Mouse (Mus musculus) kidney, adult 2 months (tissue): ENCODE results near the gene Pamr1. TPM values are rescaled to one million over a fixed set of nuclear protein-coding genes. Genes with fewer than 3 reads are reported as not detected.

Experiments
- DNase-seq: peaks from one replicate; pipeline ENCODE4 v3.0.0; 2021
- H3K27ac ChIP-seq: fragments of 200-500 bp; 2 replicates; pipeline ENCODE4 v1.5.1; 2012; ENCODE audit warnings: low read depth, low read length, control low read depth, inconsistent platforms; ENCODE audit not compliant: insufficient read depth
- H3K27me3 ChIP-seq: fragments of 200-500 bp; replicated peaks from 2 replicates; pipeline ENCODE4 v1.6.1; 2012; ENCODE audit warnings: mild to moderate bottlenecking, moderate library complexity, low read length, inconsistent platforms; ENCODE audit not compliant: control insufficient read depth, insufficient read depth
- H3K36me3 ChIP-seq: fragments of 200-500 bp; 2 replicates; pipeline ENCODE4 v1.6.1; 2012; ENCODE audit warnings: mild to moderate bottlenecking, moderate library complexity, low read length, inconsistent platforms; ENCODE audit not compliant: control insufficient read depth, insufficient read depth
- H3K4me1 ChIP-seq: fragments of 200-500 bp; 2 replicates; pipeline ENCODE4 v1.6.1; 2011; ENCODE audit warnings: low read length; ENCODE audit not compliant: control insufficient read depth, insufficient read depth
- H3K4me3 ChIP-seq: fragments of 200-500 bp; 2 replicates; pipeline ENCODE4 v1.5.1; 2011; ENCODE audit warnings: mild to moderate bottlenecking, low read depth, low read length, control low read depth; ENCODE audit not compliant: insufficient read depth
- CTCF ChIP-seq: fragments of 200-500 bp; conservative IDR thresholded peaks from 2 replicates; pipeline ENCODE4 v1.5.1; 2011; ENCODE audit warnings: low read depth, mild to moderate bottlenecking, control low read depth, low read length, moderate library complexity, mixed read lengths; ENCODE audit not compliant: insufficient read depth, insufficient read length
- POLR2A ChIP-seq: fragments of 200-500 bp; IDR thresholded peaks from one replicate; pipeline ENCODE4 v1.6.1; 2011; ENCODE audit warnings: low read depth, low read length, control low read depth
- whole genome bisulfite sequencing: fragments of 180-500 bp; shearing (Covaris S2); methylation state at CpG from one replicate; pipeline ENCODE4 v1.1.7; 2018; 5-methylcytosine and 5-hydroxymethylcytosine counted together
- polyA plus RNA-seq: library from polyadenylated mRNA; depleted of rRNA; stranded (reverse); fragments of >200 nt; gene quantifications from 2 replicates; pipeline ENCODE4 v1.2.3, GENCODE M21; 2012

Gene Pamr1
- polyA plus RNA-seq, 1 experiment: 6.1 TPM

DNA sequence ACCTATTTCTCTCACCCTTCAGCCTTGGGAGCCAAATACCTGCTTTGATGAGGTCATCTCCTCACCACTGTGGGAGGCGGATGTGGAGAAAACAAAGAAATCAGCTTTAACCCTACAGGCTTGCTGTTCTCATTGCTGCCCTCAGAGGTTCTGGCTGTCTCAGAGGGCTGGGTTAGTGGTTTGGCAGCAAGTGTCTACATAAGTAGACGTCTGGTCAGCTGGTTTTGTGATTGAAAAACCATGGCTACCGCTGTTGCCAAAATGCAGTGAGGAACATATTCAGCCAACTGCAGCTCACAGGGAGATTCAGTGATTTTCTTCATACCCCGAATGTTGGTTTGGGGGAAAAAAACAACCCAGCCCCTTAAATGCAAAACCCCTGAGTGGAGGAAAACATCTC, 7.3 kb downstream of the Pamr1 start:
- Histone ChIP-seq H3K4me1 (no peaks in the 10 kb centered on the region; the same call in 1 of the 2 replicates), H3K27ac (no peak overlapping the region), H3K27me3 (no peaks in the 10 kb centered on the region), H3K36me3 (no peaks in the 10 kb centered on the region), H3K4me3 (no peak overlapping the region)
- no peak for DNase-seq
- 79% methylated on average over 4 of the region's 4 CpGs for WGBS
- TF ChIP-seq CTCF: no peak
- TF ChIP-seq POLR2A: no peak

DNA sequence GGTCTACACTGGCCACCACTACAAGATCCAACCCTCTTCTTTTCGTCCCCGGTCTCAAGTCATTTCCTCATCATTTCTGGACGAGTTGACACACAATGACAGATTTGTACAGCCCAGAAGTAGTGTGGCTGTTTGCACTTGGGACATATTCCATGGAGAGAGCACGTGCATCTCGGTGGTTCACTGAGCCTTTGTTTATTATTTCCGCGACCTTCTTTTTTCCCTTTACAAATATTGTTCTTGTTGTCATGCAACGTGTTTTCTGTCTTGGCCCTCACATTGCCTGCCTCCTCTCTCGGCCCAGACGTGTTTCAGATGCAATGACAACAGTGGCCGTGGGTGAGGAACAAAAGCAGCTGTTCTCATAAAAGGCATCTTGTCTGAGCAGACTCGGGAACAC, 9.2 kb downstream of the Pamr1 start:
- H3K4me3 ChIP-seq: no peak overlapping the region
- no peaks in the 10 kb centered on the region for H3K36me3 ChIP-seq
- no peak for DNase-seq
- no peaks in the 10 kb centered on the region for H3K27me3 ChIP-seq
- TF ChIP-seq POLR2A (no peak), CTCF (no peak)
- H3K27ac ChIP-seq: no peak overlapping the region
- no peaks in the 10 kb centered on the region for H3K4me1 ChIP-seq
- 82% methylated on average over 12 of the region's 12 CpGs for WGBS

DNA sequence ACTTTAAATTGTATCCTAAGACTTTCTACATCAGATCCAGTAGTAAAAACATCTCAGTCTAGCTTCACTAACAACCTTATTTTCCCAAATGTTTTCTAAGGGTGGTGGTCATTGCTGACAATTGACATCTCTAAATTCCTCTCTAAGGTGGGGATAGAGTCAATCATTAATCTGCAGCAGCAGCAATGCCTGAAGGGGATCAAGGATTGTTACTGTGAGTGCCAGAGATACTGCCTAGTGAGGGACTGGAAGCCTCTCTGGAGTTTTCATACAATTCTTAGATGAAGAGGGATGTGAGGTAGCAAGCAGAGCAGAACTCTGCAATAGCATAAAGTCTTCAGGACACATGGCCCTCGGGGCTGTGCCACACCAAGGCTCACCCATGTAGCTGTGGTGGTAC, 14.0 kb downstream of the Pamr1 start:
- WGBS: 60% methylated on average over 1 of the region's 1 CpGs
- Histone ChIP-seq H3K36me3 (no peaks in the 10 kb centered on the region), H3K4me1 (no peaks in the 10 kb centered on the region), H3K27ac (no peak overlapping the region), H3K27me3 (no peaks in the 10 kb centered on the region), H3K4me3 (no peak overlapping the region)
- no peak for DNase-seq
- TF ChIP-seq POLR2A (no peak), CTCF (no peak)

DNA sequence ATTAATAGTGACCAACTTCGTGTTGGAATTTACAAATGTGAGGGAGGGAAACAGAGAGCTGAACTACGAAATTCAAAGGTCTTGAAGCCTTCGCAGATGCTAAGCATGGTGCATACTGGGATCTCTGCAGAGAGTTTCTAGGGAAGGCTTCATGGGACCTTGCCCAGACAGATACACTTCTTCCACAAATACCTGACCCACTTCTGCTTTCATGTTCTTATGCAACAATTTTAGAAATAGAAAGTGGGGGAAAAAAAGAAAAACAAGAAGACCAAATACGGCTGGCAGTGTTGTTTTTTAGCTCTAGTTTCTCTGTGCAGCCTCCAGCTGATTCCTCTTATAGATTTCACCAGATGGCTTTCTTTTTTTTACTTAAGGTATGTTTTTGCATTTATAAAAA, 29.4 kb downstream of the Pamr1 start:
- no peaks in the 10 kb centered on the region for H3K36me3 ChIP-seq

DNA sequence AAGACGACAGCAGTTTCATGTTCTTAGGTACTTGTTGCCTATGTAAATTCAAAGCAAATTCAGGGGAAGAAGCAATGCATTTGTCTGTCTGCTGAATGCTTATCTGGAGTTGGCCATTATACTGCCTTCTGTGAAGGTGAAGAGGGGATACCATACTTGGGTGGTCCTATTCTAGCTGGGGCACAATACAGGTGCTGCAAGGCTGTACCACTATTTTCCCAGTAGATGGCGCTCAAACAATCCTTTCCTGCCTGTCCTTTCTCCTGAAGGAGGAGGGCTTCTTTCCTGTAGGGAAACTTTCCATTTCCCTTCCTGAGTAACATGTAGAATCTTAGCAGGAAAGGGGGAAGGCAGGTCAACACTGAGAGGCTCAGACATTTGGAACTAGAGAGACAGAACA, 40.2 kb downstream of the Pamr1 start:
- DNase-seq: peak; percentile 25
- WGBS: 44% methylated on average over 2 of the region's 2 CpGs

More for the DNA sequence above, 29.4 kb downstream of the Pamr1 start:
- H3K27me3 ChIP-seq: no peaks in the 10 kb centered on the region
- no peaks in the 10 kb centered on the region for H3K4me1 ChIP-seq
- H3K27ac ChIP-seq: no peak overlapping the region
- H3K4me3 ChIP-seq: no peak overlapping the region
- DNase-seq: no peak
- TF ChIP-seq CTCF: no peak
- no peak for TF ChIP-seq POLR2A
- WGBS: 81% methylated on average over 4 of the region's 4 CpGs

DNA sequence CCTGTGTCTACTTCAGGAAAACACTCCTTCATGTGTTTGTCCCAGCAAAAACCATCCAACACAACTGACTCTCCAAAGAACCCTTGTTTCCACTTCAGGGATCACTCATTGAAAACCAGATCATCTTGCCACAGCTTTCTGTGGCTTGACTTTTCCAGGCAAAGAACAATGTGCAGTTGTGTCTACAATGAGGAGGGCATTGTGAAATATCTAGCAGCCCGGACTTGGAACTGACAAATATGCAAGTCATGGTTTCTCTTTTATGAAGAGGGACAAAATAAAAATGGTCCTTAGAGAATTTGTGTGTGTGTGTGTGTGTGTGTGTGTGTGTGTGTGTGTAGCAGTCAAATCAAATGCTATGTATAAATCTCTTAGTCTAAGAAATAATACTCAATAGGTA, 44.7 kb downstream of the Pamr1 start:
- H3K27me3 ChIP-seq: no peaks in the 10 kb centered on the region
- 95% methylated on average over 1 of the region's 1 CpGs for WGBS
- H3K27ac ChIP-seq: no peak overlapping the region
- no peak for DNase-seq
- no peak overlapping the region for H3K4me3 ChIP-seq
- H3K36me3 ChIP-seq: no peaks in the 10 kb centered on the region
- TF ChIP-seq POLR2A (no peak), CTCF (no peak)
- H3K4me1 ChIP-seq: no peaks in the 10 kb centered on the region

More for the DNA sequence above, 40.2 kb downstream of the Pamr1 start:
- TF ChIP-seq CTCF: peak; percentile 70
- TF ChIP-seq POLR2A: no peak
- Histone ChIP-seq H3K27ac (no peak overlapping the region), H3K4me3 (no peak overlapping the region), H3K4me1 (no peaks in the 10 kb centered on the region), H3K27me3 (no peaks in the 10 kb centered on the region), H3K36me3 (no peaks in the 10 kb centered on the region)

DNA sequence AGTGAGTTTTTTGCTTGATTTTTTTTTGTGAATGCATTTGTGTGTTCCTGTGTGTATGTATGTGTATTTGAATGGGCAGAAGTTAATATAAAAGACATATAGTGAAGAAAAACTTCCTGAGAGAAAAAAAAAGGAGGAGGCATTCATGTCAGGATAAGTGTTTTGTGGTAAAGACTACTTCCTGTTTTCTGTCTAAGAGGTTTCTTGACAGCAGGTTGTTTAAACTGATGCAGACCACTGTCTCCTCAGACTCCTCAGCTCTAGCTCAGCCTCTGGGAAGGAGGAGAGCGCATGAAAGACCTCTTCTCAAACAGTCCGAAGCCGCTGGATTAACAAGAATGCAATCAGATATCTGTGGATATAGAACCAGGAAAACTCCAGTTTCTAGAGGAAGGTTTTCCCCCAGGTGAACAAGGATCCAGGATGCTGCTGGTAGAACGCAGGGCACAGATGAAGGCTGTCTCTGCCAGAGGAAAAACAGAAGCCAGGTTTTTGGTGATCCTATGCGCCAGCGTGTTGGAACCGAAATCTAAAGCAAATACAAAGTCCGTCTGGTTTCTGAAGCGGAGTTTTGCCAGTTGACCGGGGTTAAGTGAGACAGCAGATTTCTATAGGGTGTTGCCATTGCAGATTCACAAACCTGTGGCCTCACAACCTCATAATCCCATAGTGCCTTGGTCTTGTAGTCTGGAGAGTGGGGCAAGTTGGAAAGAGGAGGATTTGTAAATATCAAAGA, 45.8 kb downstream of the Pamr1 start:
- Histone ChIP-seq H3K4me3 (no peak overlapping the region), H3K27ac (no peak overlapping the region), H3K27me3 (no peaks in the 10 kb centered on the region), H3K4me1 (no peaks in the 10 kb centered on the region), H3K36me3 (no peaks in the 10 kb centered on the region)
- DNase-seq: no peak
- WGBS: 95% methylated on average over 10 of the region's 10 CpGs
- TF ChIP-seq POLR2A (no peak), CTCF (no peak)
